Mouse (Mus musculus) olfactory bulb, adult 2 months (tissue): Measurements from ENCODE around the gene Gm49394. TPM values are rescaled to one million over a fixed set of nuclear protein-coding genes. Genes with fewer than 3 reads are reported as not detected.

ENCODE experiments used
- H3K27ac ChIP-seq: fragments of 200-500 bp; 2 replicates; pipeline ENCODE4 v1.5.1; 2012; ENCODE audit warnings: low read depth, low read length; ENCODE audit not compliant: insufficient read depth
- H3K4me1 ChIP-seq: fragments of 200-500 bp; 2 replicates; pipeline ENCODE4 v1.6.1; 2012; ENCODE audit warnings: low read length; ENCODE audit not compliant: control insufficient read depth, insufficient read depth
- H3K4me3 ChIP-seq: fragments of 200-500 bp; 2 replicates; pipeline ENCODE4 v1.5.1; 2012; ENCODE audit warnings: mild to moderate bottlenecking, low read depth, low read length, moderate library complexity; ENCODE audit not compliant: insufficient read depth
- CTCF ChIP-seq: fragments of 200-500 bp; IDR thresholded peaks from 2 replicates; pipeline ENCODE4 v1.5.1; 2012; ENCODE audit warnings: low read depth, mild to moderate bottlenecking, low read length, moderate library complexity; ENCODE audit not compliant: insufficient read depth
- POLR2A ChIP-seq: fragments of 200-500 bp; IDR thresholded peaks from 2 replicates; pipeline ENCODE4 v1.6.1; 2012; ENCODE audit warnings: mild to moderate bottlenecking, low read depth, low read length, moderate library complexity; ENCODE audit not compliant: insufficient read depth
- WGBS: fragments of 180-500 bp; shearing (Covaris S2); methylation state at CpG from one replicate; pipeline ENCODE4 v1.1.7; 2018; 5-methylcytosine and 5-hydroxymethylcytosine counted together
- polyA plus RNA-seq: library from polyadenylated mRNA; stranded (reverse); fragments of >200 nt; gene quantifications from 2 replicates; pipeline ENCODE4 v1.2.4, GENCODE M21; 2012; ENCODE audit warnings: low replicate concordance; ENCODE audit not compliant: missing spikeins, insufficient read depth, insufficient read length

Gm49394 gene
- polyA plus RNA-seq, 1 experiment = not detected

- no peak overlapping the region for H3K27ac ChIP-seq
- no peaks in the 10 kb centered on the region for H3K4me1 ChIP-seq
- no peak for TF ChIP-seq POLR2A
- TF ChIP-seq CTCF = no peak
- 86% methylated on average over 2 of the region's 2 CpGs for WGBS
- no peak overlapping the region for H3K4me3 ChIP-seq
These were observed 68.8 kb downstream of the Gm49394 start for GRCm38 (mm10) chr7:142600921-142601320.

Other genes starting within 250 kb of the Gm49394 start
- not detected in 2 replicates for gene Syt8, start 235.1 kb downstream of the Gm49394 start, polyA plus RNA-seq
- gene Tnni2, start 228.1 kb downstream of the Gm49394 start, polyA plus RNA-seq = not detected in 2 replicates
- not detected in 2 replicates for gene Lsp1, start 209.1 kb downstream of the Gm49394 start, polyA plus RNA-seq
- gene Tnnt3, start 171.1 kb downstream of the Gm49394 start, polyA plus RNA-seq = not detected in 2 replicates
- gene Mrpl23, start 137.3 kb downstream of the Gm49394 start, polyA plus RNA-seq = not detected in 2 replicates
- gene Igf2, start 3.1 kb downstream of the Gm49394 start, polyA plus RNA-seq = not detected in 2 replicates
- not detected in 2 replicates for gene Ins2, start 73.4 kb upstream of the Gm49394 start, polyA plus RNA-seq